Mouse (Mus musculus) adrenal gland, postnatal 25 days (tissue): ENCODE measurements at regions not wholly inside any gene's neighbourhood (a gene's known extent, or its start where the extent isn't known, plus 50 kb on each side); places are given as distances from the start of the nearest gene placed in this dataset.
"Not testable (repeated sequence)": the region's sequence is repeated elsewhere in the genome, so short reads cannot be mapped to it uniquely, and the experiment has no call there.

Experiments used
- DNase-seq: peaks from one replicate; pipeline ENCODE4 v3.0.0; 2021; ENCODE audit warnings: mixed read lengths

DNA sequence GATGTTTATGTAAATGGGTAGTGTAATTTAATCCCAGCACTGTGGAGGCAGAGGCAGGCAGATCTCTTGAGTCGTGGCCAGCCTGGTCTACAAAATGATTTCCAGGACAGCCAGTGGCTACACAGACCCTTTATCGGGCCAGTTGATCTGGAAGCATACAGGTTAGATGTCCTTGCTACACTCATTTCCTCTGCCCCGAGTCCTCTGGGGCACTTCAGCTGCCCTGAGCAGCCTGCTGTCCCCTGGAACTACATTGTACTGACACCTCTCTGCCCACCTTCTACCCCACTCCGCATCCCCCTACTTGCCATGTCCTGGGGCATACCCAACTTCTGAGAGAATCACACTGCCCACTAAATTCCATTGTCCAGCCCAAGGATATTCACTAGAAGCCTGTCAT is 60.6 kb upstream of the Helt start:
- no peak for DNase-seq

DNA sequence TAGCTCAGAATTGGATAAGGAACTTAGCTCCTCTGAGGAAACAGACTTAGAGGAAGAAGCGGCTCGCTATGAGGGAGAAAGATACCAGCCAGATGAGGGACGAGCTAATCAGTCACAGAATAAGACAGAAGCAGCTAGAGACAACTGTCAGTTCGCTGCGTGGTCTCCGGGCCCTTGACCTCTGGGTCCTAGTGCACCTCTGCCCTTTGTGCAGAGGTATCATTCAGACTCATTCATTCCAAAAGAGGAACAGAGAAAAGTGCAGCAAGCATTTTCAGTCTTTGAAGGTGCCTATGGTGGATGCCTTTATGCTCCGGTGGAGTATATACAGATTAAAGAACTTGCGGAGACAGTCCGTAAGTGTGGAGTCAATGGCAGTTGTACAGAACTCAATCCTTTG is 63.5 kb upstream of the Helt start:
- not testable (repeated sequence) for DNase-seq

GRCm38 (mm10) chr8:46362871-46363306 is 68.4 kb upstream of the Helt start:
- no peak for DNase-seq

DNA sequence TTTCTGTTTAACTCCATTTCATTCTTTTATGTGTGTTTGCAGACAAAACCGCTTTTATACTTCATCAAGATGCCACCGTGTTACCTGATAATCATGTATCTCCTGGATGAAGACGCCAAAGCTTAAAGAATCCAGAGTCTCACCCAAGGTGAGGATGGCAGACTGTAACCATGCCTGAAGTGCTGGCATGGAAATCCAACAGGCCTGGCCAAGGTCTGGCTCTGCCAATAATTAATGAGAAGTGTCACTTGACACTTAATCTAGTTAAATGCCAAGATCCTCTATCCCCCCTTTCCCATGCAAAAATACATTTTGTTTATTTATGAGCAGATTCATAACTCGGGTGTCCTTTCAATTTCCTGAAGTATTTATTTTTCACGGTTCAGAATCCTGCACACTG is 71.2 kb upstream of the Helt start:
- no peak for DNase-seq

GRCm38 (mm10) chr8:46367125-46367524 is 72.7 kb upstream of the Helt start:
- no peak for DNase-seq

DNA sequence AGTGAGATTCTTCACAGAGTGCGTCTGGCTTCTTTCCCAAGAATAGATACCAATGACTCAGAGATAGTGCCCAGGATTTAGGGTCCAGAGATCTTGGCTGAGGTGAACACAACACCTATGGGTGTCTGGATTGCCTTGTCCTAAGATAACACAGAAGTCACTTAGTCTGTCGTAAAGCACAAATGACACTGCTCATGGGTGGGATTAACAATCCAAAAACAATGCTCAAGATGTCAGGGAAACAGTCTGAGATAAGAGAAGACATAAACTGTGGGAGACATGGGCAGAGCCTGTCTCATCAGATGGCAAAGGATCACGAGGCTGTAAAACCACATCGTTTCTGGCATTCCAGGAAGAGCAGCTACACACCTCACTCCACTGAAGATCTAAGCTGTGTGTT is 79.6 kb upstream of the Helt start:
- no peak for DNase-seq

DNA sequence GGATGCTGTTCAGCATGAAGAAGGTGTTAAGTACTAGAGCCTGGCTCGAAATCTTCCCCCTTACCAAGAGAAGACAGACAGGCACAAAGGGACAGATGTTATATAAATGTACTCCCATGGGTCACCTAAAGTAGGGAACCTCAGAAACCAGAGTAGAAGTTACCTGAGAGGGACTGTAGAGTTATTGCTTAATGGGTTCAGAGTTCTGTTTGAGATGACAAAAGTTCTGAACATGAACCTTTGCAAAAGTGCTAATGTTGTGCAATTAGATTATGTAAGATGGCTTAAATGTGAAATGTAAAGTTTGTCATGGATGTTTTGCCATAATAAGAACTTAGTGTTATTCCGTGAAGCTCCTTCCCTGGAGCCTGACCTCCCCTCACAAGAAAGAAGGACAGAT is 81.5 kb upstream of the Helt start:
- DNase-seq: no peak

DNA sequence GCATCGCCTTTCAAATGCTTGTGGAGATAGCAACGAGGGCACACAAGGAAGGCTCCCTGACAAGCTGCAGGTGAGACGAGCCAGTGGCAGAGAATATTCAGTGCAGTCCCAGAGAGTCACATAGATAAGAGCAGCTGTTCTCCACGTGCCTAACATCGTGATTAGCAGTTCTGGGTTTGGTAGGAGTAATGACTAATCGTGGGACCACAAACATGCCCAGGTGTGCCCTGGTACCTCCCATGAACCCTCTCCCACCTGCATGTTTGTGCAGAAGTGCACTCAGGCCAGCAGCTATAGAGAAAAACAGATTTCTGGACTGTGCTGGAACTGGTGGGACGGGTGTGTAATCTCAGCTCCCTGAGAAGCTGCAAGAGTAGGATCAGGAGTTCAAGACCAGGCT is 85.9 kb upstream of the Acsl1 start:
- no peak for DNase-seq

DNA sequence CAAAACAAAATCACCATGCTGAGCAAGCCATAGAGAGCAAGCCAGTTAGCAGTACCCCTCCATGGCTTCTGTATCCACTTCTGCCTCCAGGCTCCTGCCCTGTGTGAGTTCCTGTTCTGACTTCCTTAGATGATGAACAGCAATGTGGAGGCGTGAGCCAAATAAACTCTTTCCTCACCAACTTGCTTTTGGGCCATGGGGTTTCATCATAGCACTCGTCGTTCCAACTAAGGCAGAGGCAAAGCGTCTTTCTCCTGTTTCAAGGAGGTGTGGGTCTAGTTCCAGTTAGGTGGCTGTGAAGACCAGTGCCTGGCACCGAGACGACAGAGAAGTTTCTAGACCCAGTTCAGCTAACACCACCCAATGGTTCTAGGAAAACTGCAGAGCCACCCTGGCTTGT is 85.0 kb upstream of the Acsl1 start:
- DNase-seq: no peak

DNA sequence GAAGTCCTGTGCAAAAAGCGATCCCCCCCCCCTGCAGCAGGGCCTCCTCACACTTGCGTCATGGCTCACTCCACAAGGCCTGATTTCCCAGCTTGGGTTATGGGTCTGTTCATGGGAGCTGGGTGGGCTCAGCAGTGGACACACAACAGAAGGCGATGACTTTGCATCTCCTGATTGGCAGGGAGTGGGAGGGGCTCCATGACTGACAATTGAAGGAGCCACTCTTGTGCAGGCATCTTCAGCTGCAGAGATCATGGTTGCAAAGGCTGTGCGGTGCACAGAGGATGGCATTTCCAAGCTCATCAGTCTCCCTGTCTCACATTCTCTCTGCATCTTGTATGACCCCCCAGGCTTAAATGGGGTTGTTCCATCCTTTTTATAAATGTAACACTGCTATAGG is 84.3 kb upstream of the Acsl1 start:
- DNase-seq: no peak

DNA sequence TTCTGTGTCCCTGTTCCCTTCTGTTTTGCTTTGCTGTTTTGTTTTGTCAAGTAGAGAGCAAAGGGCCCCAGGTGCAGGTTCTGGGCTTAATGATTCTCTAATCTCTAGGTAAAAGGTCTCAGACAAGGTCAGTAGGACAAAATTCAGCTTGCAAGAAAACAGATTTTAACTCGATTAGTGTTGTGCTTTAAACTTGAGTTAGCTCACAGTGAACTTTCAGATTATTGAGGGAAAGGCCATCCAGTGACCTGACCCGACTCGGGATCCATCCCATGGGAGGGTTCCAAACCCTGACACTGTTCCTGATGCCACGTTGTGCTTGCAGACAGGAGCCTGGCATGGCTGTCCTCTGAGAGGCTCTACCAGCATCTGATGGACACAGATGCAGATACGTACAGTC is 83.8 kb upstream of the Acsl1 start:
- DNase-seq: no peak

DNA sequence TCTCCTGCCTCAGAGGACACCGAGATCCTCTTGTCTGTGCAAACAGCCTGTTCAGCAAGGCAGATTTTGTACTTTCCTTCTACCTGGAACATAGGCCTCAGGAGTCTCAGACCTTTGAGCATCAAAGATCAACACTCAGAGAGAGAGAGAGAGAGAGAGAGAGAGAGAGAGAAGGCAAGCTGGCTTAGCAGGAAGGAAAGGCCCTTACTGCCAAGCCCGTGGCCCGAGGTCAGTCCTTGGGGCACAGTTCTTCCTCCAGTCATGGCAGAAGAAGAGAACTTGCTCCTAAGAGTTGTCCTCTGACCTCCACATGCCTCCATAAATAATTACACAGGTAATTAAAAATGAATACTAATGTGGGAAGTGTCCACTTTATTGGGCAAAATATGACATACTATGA is 82.4 kb upstream of the Acsl1 start:
- DNase-seq: no peak

DNA sequence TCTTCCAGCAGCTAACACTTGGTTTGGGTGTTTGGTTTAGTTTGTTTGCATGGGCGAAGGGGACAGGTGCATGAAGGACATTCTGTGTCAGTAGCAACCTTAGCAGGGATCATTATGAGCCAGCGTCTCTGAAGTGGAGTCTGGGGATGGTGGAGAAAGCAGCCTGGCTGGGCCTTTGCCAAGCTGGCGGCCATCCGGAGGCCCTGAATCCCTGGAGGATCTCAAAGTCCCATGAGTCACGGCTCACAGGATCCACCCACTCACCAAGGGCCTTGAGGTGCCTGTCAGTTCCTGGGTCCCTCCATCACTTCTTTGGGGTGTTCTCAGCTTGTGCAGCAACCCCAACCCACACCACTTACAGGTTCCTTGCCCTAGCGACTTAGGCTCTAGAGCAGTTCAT is 80.4 kb upstream of the Acsl1 start:
- peak; percentile 91 for DNase-seq

GRCm38 (mm10) chr8:46391678-46392077 is 79.2 kb upstream of the Acsl1 start:
- no peak for DNase-seq

DNA sequence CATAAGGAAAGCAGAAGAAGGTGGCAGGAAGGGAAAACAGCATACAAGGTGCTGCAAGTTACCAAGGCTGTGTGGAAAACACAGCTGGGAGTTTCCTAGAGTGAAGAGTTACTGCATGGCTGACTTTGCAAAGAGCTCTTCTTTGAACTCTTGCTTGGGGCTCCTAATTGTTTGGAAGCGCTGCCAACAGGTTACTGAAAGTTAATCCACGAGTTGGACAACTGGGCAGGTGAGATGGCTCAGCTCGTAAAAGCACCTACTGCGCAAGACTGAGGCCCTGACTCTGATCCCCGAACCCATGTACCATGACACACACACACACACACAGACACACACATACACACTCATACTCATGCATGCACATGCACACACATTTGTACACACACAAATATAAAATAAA is 77.5 kb upstream of the Acsl1 start:
- no peak for DNase-seq

DNA sequence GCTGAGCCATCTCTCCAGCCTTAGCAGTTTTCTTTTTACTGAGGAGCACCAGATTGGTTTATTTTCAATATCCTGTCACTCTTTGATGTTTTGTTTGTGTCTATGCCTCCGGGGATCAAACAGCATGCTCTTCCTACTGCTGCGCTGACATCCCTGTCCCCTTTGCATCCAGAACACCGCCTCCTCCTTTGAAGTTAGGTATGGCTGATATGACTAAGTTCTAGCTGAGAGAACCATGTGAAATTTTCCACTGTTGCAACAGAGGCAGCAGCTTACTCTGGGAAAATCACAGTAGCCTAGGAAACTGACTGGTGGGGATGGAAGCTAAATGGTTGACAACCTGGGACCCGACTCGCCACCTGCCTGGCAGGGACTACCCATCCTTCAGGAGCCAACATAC is 76.1 kb upstream of the Acsl1 start:
- no peak for DNase-seq

DNA sequence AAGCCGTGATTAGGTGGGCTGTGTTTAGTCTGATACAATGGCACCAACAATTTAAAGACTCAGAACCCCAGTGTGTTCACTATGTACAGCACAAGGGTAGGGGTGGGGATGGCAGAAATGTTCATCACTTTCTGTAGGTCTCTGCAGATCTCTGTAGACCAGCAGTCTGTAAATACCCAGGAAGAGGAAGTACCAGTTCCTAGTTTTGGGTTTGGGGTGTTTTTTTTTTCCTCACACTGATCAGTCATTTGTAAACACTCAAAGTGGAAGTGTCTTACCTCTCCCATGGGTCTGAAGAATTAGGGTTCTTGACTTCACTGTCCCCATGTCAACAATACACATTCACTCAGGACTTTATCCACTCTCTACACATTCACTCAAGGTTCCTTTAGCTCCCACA is 75.5 kb upstream of the Acsl1 start:
- no peak for DNase-seq

DNA sequence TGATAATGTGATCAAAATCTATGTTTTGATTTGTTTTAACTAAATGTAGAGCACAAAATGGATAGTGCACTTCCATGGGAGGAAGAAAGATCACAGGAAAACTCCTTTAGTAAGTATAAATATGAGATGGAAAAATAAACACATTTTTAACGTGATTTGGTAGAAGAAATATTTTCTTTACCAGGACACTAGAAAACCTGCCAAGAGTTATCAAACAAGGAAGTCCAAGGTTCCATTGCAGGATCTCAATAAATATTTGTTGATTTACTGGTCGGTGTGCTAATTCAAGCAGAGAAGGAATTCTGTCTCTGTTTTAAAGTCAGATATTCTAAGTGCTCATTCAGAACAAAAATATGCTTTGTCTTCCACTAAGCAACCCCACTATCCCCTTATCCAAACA is 73.8 kb upstream of the Acsl1 start:
- no peak for DNase-seq

DNA sequence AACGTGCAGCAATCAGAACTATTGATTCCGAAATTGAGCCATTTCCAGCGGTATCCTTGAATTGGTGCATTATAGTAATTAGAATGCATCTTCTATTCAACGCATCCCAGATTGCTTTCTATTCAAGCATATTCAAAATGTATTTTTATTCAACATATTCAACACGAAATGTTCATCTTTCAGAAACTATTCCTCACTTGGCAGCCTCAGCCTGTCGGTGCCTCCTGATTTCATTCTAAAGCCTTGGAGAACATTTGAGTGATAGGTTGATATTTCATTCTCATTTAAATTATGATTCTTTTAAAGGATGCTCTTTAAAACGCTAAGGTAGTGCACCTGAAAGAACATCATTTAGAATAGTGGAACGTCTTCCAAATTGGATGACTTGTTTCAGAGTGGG is 73.1 kb upstream of the Acsl1 start:
- no peak for DNase-seq

GRCm38 (mm10) chr8:46400595-46400994 is 70.2 kb upstream of the Acsl1 start:
- no peak for DNase-seq

- peak; percentile 16 for DNase-seq
Observed at GRCm38 (mm10) chr8:46403877-46404560, 66.8 kb upstream of the Acsl1 start.

GRCm38 (mm10) chr8:46408886-46409285 is 62.0 kb upstream of the Acsl1 start:
- no peak for DNase-seq

DNA sequence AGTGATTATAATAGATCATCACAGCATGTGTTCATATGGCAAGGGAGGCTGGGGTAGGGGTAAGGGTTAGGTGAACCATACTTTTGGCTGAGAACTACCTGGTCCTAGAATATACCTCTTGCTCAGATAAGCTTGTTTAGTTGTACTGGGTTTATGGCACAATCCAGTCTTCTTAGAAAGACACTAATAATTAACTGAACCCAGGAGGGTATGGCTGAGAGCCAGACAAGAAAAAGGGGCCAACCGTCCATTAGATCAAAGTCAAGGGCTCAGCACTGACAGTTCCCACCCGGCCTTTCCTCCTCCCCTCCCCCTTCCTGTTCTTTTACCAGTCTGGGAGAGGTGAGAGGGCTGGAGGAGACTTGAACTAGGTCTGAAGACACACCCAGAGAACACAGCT is 61.5 kb upstream of the Acsl1 start:
- DNase-seq: no peak

GRCm38 (mm10) chr8:46411877-46412625 is 58.8 kb upstream of the Acsl1 start:
- no peak for DNase-seq
